Mouse (Mus musculus) midbrain, postnatal 0 days (tissue): ENCODE measurements around the gene 3110040M04Rik. TPM values are rescaled to one million over a fixed set of nuclear protein-coding genes. Genes with fewer than 3 reads are reported as not detected.
A peak's percentile ranks its signal among the peaks of the same experiment; 100 is the strongest.
"Not testable (repeated sequence)": the region's sequence is repeated elsewhere in the genome, so short reads cannot be mapped to it uniquely, and the experiment has no call there.

Experiments used
- ATAC-seq: fragments of 200-750 bp; cut with Nextera tagmentation; 2 replicates; pipeline ENCODE4 v1.8.0; 2017; ENCODE audit warnings: moderate number of reproducible peaks, mild to moderate bottlenecking, moderate TSS enrichment, moderate library complexity; ENCODE audit not compliant: low FRiP score
- DNase-seq: peaks from one replicate; pipeline ENCODE4 v3.0.0-alpha.2; 2015; ENCODE audit warnings: low spot score
- H3K27ac ChIP-seq: fragments of 300-500 bp; sonication (generic); 2 replicates; pipeline ENCODE4 v1.5.1; 2014; ENCODE audit warnings: low read depth, mild to moderate bottlenecking, low read length, mixed read lengths
- H3K27me3 ChIP-seq: fragments of 300-500 bp; sonication (generic); 2 replicates; pipeline ENCODE4 v1.6.1; 2014; ENCODE audit warnings: low read length, control low read depth, mixed read lengths; ENCODE audit not compliant: insufficient read depth
- H3K36me3 ChIP-seq: fragments of 300-500 bp; sonication (generic); 2 replicates; pipeline ENCODE4 v1.6.1; 2014; ENCODE audit warnings: low read length, control low read depth, mixed read lengths; ENCODE audit not compliant: insufficient read depth
- H3K4me1 ChIP-seq: fragments of 300-500 bp; sonication (generic); 2 replicates; pipeline ENCODE4 v1.6.1; 2014; ENCODE audit warnings: mild to moderate bottlenecking, control low read depth, antibody characterized with exemption, low read length, mixed read lengths; ENCODE audit not compliant: insufficient read depth
- H3K4me2 ChIP-seq: fragments of 300-500 bp; sonication (generic); 2 replicates; pipeline ENCODE4 v1.6.1; 2014; ENCODE audit warnings: low read depth, mild to moderate bottlenecking, low read length, mixed read lengths; ENCODE audit not compliant: poor library complexity, severe bottlenecking
- H3K4me3 ChIP-seq: fragments of 300-500 bp; sonication (generic); 2 replicates; pipeline ENCODE4 v1.5.1; 2014; ENCODE audit warnings: low read depth, mild to moderate bottlenecking, low read length, moderate library complexity
- H3K9ac ChIP-seq: fragments of 300-500 bp; sonication (generic); replicated peaks from 2 replicates; pipeline ENCODE4 v1.6.1; 2014; ENCODE audit warnings: mild to moderate bottlenecking, low read length, moderate library complexity, mixed read lengths; ENCODE audit not compliant: poor library complexity, severe bottlenecking
- H3K9me3 ChIP-seq: fragments of 300-500 bp; sonication (generic); 2 replicates; pipeline ENCODE4 v1.6.1; 2016; ENCODE audit warnings: low read length, control low read depth
- CTCF ChIP-seq: IDR thresholded peaks from 2 replicates; pipeline ENCODE4 v1.5.1; 2016; ENCODE audit warnings: antibody characterized with exemption, mild to moderate bottlenecking
- WGBS: fragments of 180-500 bp; shearing (Covaris S2); extraction: QIAGEN DNeasy Blood & Tissue Kit; methylation state at CpG from one replicate; pipeline ENCODE4 v1.1.7; 2014; 5-methylcytosine and 5-hydroxymethylcytosine counted together
- polyA plus RNA-seq: library from polyadenylated mRNA; unstranded; fragments of >200 nt; fragmentation: Nextera tagmentation; extraction: Ambion mirVana; gene quantifications from 2 replicates; pipeline ENCODE4 v1.2.1, GENCODE M21; 2015
- total RNA-seq: library from RNA; depleted of rRNA; stranded (reverse); fragments of >200 nt; gene quantifications from 2 replicates; pipeline ENCODE4 v1.2.3, GENCODE M21; 2014

3110040M04Rik gene
- total and polyA plus RNA-seq, 2 experiments from 2014 or later = not detected

- no peak overlapping the region for H3K27ac ChIP-seq
- no peaks in the 10 kb centered on the region for H3K27me3 ChIP-seq
- H3K4me1 ChIP-seq = no peaks in the 10 kb centered on the region
- no peaks in the 10 kb centered on the region for H3K9me3 ChIP-seq
- no peak overlapping the region for H3K4me2 ChIP-seq
- no peak overlapping the region for H3K4me3 ChIP-seq
- H3K9ac ChIP-seq = no peak overlapping the region
- DNase-seq (no peak), ATAC-seq (no peak)
- TF ChIP-seq CTCF = no peak
- H3K36me3 ChIP-seq = no peaks in the 10 kb centered on the region
- WGBS = 93% methylated on average over 4 of the region's 4 CpGs
Measured at GRCm38 (mm10) chr1:151188469-151188868, 15.5 kb upstream of the 3110040M04Rik start.

- H3K9me3 ChIP-seq, H3K4me2 ChIP-seq, H3K36me3 ChIP-seq, H3K9ac ChIP-seq, H3K27me3 ChIP-seq, H3K4me3 ChIP-seq, H3K27ac ChIP-seq, ATAC-seq, H3K4me1 ChIP-seq, DNase-seq: not testable (repeated sequence)
- no CpG with 5 or more reads among the region's 7 CpGs for WGBS
Measured at GRCm38 (mm10) chr1:151192075-151192474, 11.8 kb upstream of the 3110040M04Rik start, which contains the start of gene Gm8947. TSS of gene Gm8947 (plus strand) at chr1:151192376.

- H3K4me2 ChIP-seq, H3K36me3 ChIP-seq, H3K9ac ChIP-seq, DNase-seq, H3K4me1 ChIP-seq, H3K9me3 ChIP-seq, H3K27me3 ChIP-seq, H3K4me3 ChIP-seq, ATAC-seq, H3K27ac ChIP-seq: not testable (repeated sequence)
- 92% methylated on average over 12 of the region's 15 CpGs for WGBS
Measured at GRCm38 (mm10) chr1:151192739-151193138, 11.2 kb upstream of the 3110040M04Rik start.

GRCm38 (mm10) chr1:151195986-151196385 is 7.9 kb upstream of the 3110040M04Rik start:
- not testable (repeated sequence) for H3K27ac ChIP-seq, H3K4me2 ChIP-seq, H3K4me3 ChIP-seq, ATAC-seq, H3K27me3 ChIP-seq, DNase-seq, H3K9me3 ChIP-seq, H3K9ac ChIP-seq, H3K4me1 ChIP-seq, H3K36me3 ChIP-seq
- 36% methylated on average over 4 of the region's 4 CpGs for WGBS

- not testable (repeated sequence) for H3K4me3 ChIP-seq, H3K9me3 ChIP-seq, H3K27ac ChIP-seq, H3K4me1 ChIP-seq, H3K4me2 ChIP-seq, H3K36me3 ChIP-seq, H3K9ac ChIP-seq, DNase-seq, H3K27me3 ChIP-seq, ATAC-seq
- WGBS = 71% methylated on average over 3 of the region's 3 CpGs
Measured at GRCm38 (mm10) chr1:151196690-151197089, 7.2 kb upstream of the 3110040M04Rik start.

GRCm38 (mm10) chr1:151198120-151198519 is 5.8 kb upstream of the 3110040M04Rik start, which contains the start of gene Gm47995:
TSS of gene Gm47995 (plus strand) at chr1:151198448.
- DNase-seq, H3K27ac ChIP-seq, H3K4me3 ChIP-seq, H3K4me2 ChIP-seq, H3K9me3 ChIP-seq, H3K36me3 ChIP-seq, H3K9ac ChIP-seq, H3K27me3 ChIP-seq, ATAC-seq, H3K4me1 ChIP-seq: not testable (repeated sequence)
- 84% methylated on average over 2 of the region's 4 CpGs for WGBS

GRCm38 (mm10) chr1:151200620-151201019 is 3.3 kb upstream of the 3110040M04Rik start:
- not testable (repeated sequence) for H3K4me3 ChIP-seq, H3K27ac ChIP-seq, DNase-seq, H3K4me1 ChIP-seq, H3K9ac ChIP-seq, H3K4me2 ChIP-seq, H3K36me3 ChIP-seq, H3K27me3 ChIP-seq, H3K9me3 ChIP-seq, ATAC-seq

- not testable (repeated sequence) for ATAC-seq, H3K9ac ChIP-seq, H3K4me1 ChIP-seq, H3K36me3 ChIP-seq, H3K4me2 ChIP-seq, H3K27ac ChIP-seq, H3K9me3 ChIP-seq, H3K4me3 ChIP-seq, H3K27me3 ChIP-seq, DNase-seq
- WGBS = 82% methylated on average over 3 of the region's 5 CpGs
Measured at GRCm38 (mm10) chr1:151202771-151203170, 1.1 kb upstream of the 3110040M04Rik start.

GRCm38 (mm10) chr1:151208493-151208892 is 4.6 kb downstream of the 3110040M04Rik start:
- not testable (repeated sequence) for DNase-seq, H3K27ac ChIP-seq
- WGBS = 67% methylated on average over 3 of the region's 5 CpGs

More at GRCm38 (mm10) chr1:151208493-151208892, 4.6 kb downstream of the 3110040M04Rik start:
- H3K4me3 ChIP-seq, H3K4me2 ChIP-seq, H3K27me3 ChIP-seq, H3K4me1 ChIP-seq, H3K9ac ChIP-seq, H3K36me3 ChIP-seq, H3K9me3 ChIP-seq: not testable (repeated sequence)
- ATAC-seq = peak; percentile 34; the same call in 1 of the 2 replicates
